Mouse (Mus musculus) ES-E14 (cell line): ENCODE results near the gene Ropn1l.

Source experiments
- HCFC1 ChIP-seq: IDR thresholded peaks from 2 replicates; pipeline ENCODE4 v1.6.1; 2012; ENCODE audit warnings: low read length, inconsistent platforms, borderline replicate concordance; ENCODE audit not compliant: insufficient read depth
- ZC3H11A ChIP-seq: IDR thresholded peaks from 2 replicates; pipeline ENCODE4 v1.6.1; 2012; ENCODE audit warnings: low read depth, mild to moderate bottlenecking, inconsistent platforms, low read length, borderline replicate concordance

- TF ChIP-seq HCFC1 (no peak), ZC3H11A (no peak)
Measured at GRCm38 (mm10) chr15:31393402-31393801, 60.1 kb downstream of the Ropn1l start.
